Mouse (Mus musculus) liver, postnatal 0 days (tissue): ENCODE results near the gene Reln. TPM values are rescaled to one million over a fixed set of nuclear protein-coding genes. Genes with fewer than 3 reads are reported as not detected.

Source experiments
- ATAC-seq: fragments of 200-750 bp; cut with Nextera tagmentation; 2 replicates; pipeline ENCODE4 v1.8.0; 2017; ENCODE audit warnings: mild to moderate bottlenecking, moderate library complexity
- DNase-seq: peaks from one replicate; pipeline ENCODE4 v3.0.0-alpha.2; 2016
- H3K27ac ChIP-seq: fragments of 300-500 bp; sonication (generic); 2 replicates; pipeline ENCODE4 v1.5.1; 2014; ENCODE audit warnings: antibody characterized with exemption, moderate library complexity, mild to moderate bottlenecking, low read depth
- H3K27me3 ChIP-seq: fragments of 300-500 bp; sonication (generic); 2 replicates; pipeline ENCODE4 v1.6.1; 2014; ENCODE audit warnings: low read length, control low read depth, mixed read lengths; ENCODE audit not compliant: insufficient read depth
- H3K36me3 ChIP-seq: fragments of 300-500 bp; sonication (generic); replicated peaks from 2 replicates; pipeline ENCODE4 v1.6.1; 2014; ENCODE audit warnings: mild to moderate bottlenecking, control low read depth, low read length, moderate library complexity, mixed read lengths; ENCODE audit not compliant: insufficient read depth
- H3K4me1 ChIP-seq: fragments of 300-500 bp; sonication (generic); 2 replicates; pipeline ENCODE4 v1.6.1; 2014; ENCODE audit warnings: antibody characterized with exemption, mild to moderate bottlenecking, control low read depth; ENCODE audit not compliant: insufficient read depth
- H3K4me2 ChIP-seq: fragments of 300-500 bp; sonication (generic); 2 replicates; pipeline ENCODE4 v1.6.1; 2014; ENCODE audit warnings: low read depth, mild to moderate bottlenecking, low read length, moderate library complexity, mixed read lengths
- H3K4me3 ChIP-seq: fragments of 300-500 bp; sonication (generic); 2 replicates; pipeline ENCODE4 v1.5.1; 2014; ENCODE audit warnings: low read depth, low read length
- H3K9ac ChIP-seq: fragments of 300-500 bp; sonication (generic); replicated peaks from 2 replicates; pipeline ENCODE4 v1.6.1; 2014; ENCODE audit warnings: mild to moderate bottlenecking, moderate library complexity
- H3K9me3 ChIP-seq: fragments of 300-500 bp; sonication (generic); 2 replicates; pipeline ENCODE4 v1.6.1; 2016; ENCODE audit warnings: mild to moderate bottlenecking, control low read depth, low read length, mixed read lengths
- CTCF ChIP-seq: sonication (generic); IDR thresholded peaks from 2 replicates; pipeline ENCODE4 v1.5.1; 2016; ENCODE audit warnings: antibody characterized with exemption, low read depth
- EP300 ChIP-seq: IDR thresholded peaks from 2 replicates; pipeline ENCODE4 v1.6.1; 2016; ENCODE audit warnings: antibody characterized with exemption, low read depth, mild to moderate bottlenecking
- WGBS: fragments of 180-500 bp; shearing (Covaris S2); extraction: QIAGEN DNeasy Blood & Tissue Kit; methylation state at CpG from one replicate; pipeline ENCODE4 v1.1.7; 2014; ENCODE audit not compliant: insufficient replicate concordance; 5-methylcytosine and 5-hydroxymethylcytosine counted together
- polyA plus RNA-seq: library from polyadenylated mRNA; unstranded; fragments of >200 nt; fragmentation: Nextera tagmentation; extraction: Ambion mirVana; gene quantifications from 2 replicates; pipeline ENCODE4 v1.2.1, GENCODE M21; 2015

Gene Reln
- polyA plus RNA-seq, 1 experiment from 2014 or later, result 16.8 TPM

- Histone ChIP-seq H3K36me3 (no peaks in the 10 kb centered on the region), H3K4me2 (no peak overlapping the region), H3K27me3 (no peaks in the 10 kb centered on the region), H3K4me1 (no peaks in the 10 kb centered on the region), H3K9me3 (no peaks in the 10 kb centered on the region), H3K4me3 (no peak overlapping the region), H3K27ac (no peak overlapping the region), H3K9ac (no peak overlapping the region)
- DNase-seq (no peak), ATAC-seq (no peak)
- 74% methylated on average over 3 of the region's 3 CpGs for WGBS
- no peak for TF ChIP-seq EP300
- TF ChIP-seq CTCF, result no peak
These were observed 90.6 kb downstream of the Reln start for GRCm38 (mm10) chr5:22253910-22254309.

GRCm38 (mm10) chr5:22253318-22253717 lies 91.2 kb downstream of the Reln start:
- Histone ChIP-seq H3K9ac (no peak overlapping the region), H3K27me3 (no peaks in the 10 kb centered on the region), H3K36me3 (no peaks in the 10 kb centered on the region), H3K4me2 (no peak overlapping the region), H3K4me1 (no peaks in the 10 kb centered on the region), H3K4me3 (no peak overlapping the region), H3K9me3 (no peaks in the 10 kb centered on the region), H3K27ac (no peak overlapping the region)
- WGBS, result 88% methylated on average over 6 of the region's 6 CpGs
- ATAC-seq (no peak), DNase-seq (no peak)
- no peak for TF ChIP-seq EP300
- no peak for TF ChIP-seq CTCF

GRCm38 (mm10) chr5:22247850-22248249 lies 96.7 kb downstream of the Reln start:
- TF ChIP-seq CTCF (no peak), EP300 (no peak)
- WGBS, result 78% methylated on average over 6 of the region's 6 CpGs
- no peak overlapping the region for H3K9ac ChIP-seq
- H3K4me1 ChIP-seq, result no peaks in the 10 kb centered on the region
- no peak overlapping the region for H3K27ac ChIP-seq
- H3K36me3 ChIP-seq, result no peaks in the 10 kb centered on the region
- no peak for DNase-seq
- ATAC-seq, result no peak
- H3K4me3 ChIP-seq, result no peak overlapping the region
- H3K9me3 ChIP-seq, result no peaks in the 10 kb centered on the region
- H3K27me3 ChIP-seq, result no peaks in the 10 kb centered on the region
- no peak overlapping the region for H3K4me2 ChIP-seq

- H3K27ac ChIP-seq, result no peak overlapping the region
- WGBS, result 85% methylated on average over 1 of the region's 1 CpGs
- no peaks in the 10 kb centered on the region for H3K9me3 ChIP-seq
- ATAC-seq, result no peak
- no peaks in the 10 kb centered on the region for H3K36me3 ChIP-seq
- DNase-seq, result no peak
- H3K4me1 ChIP-seq, result no peaks in the 10 kb centered on the region
- H3K9ac ChIP-seq, result no peak overlapping the region
- TF ChIP-seq EP300 (no peak), CTCF (no peak)
- H3K4me2 ChIP-seq, result no peak overlapping the region
- H3K27me3 ChIP-seq, result no peaks in the 10 kb centered on the region
- no peak overlapping the region for H3K4me3 ChIP-seq
These were observed 99.4 kb downstream of the Reln start for GRCm38 (mm10) chr5:22245056-22245455.

GRCm38 (mm10) chr5:22243538-22243937 lies 101.0 kb downstream of the Reln start:
- H3K4me2 ChIP-seq, result no peak overlapping the region
- H3K27ac ChIP-seq, result no peak overlapping the region
- DNase-seq, result no peak
- H3K36me3 ChIP-seq, result no peaks in the 10 kb centered on the region
- H3K9me3 ChIP-seq, result no peaks in the 10 kb centered on the region
- WGBS, result 74% methylated on average over 2 of the region's 2 CpGs
- no peak for ATAC-seq
- H3K9ac ChIP-seq, result no peak overlapping the region
- no peak overlapping the region for H3K4me3 ChIP-seq
- no peaks in the 10 kb centered on the region for H3K27me3 ChIP-seq
- TF ChIP-seq EP300 (no peak), CTCF (no peak)
- no peaks in the 10 kb centered on the region for H3K4me1 ChIP-seq

GRCm38 (mm10) chr5:22241560-22241959 lies 102.9 kb downstream of the Reln start:
- ATAC-seq, result no peak
- H3K9ac ChIP-seq, result no peak overlapping the region
- H3K9me3 ChIP-seq, result no peaks in the 10 kb centered on the region
- TF ChIP-seq EP300 (no peak), CTCF (no peak)
- H3K36me3 ChIP-seq, result no peaks in the 10 kb centered on the region
- H3K4me2 ChIP-seq, result no peak overlapping the region
- no peak for DNase-seq
- H3K27ac ChIP-seq, result no peak overlapping the region
- H3K4me3 ChIP-seq, result no peak overlapping the region
- no peaks in the 10 kb centered on the region for H3K4me1 ChIP-seq
- no peaks in the 10 kb centered on the region for H3K27me3 ChIP-seq
- WGBS, result 74% methylated on average over 4 of the region's 4 CpGs

- Histone ChIP-seq H3K27me3 (no peaks in the 10 kb centered on the region), H3K27ac (no peak overlapping the region), H3K4me2 (no peak overlapping the region), H3K36me3 (no peaks in the 10 kb centered on the region), H3K9ac (no peak overlapping the region), H3K9me3 (no peaks in the 10 kb centered on the region), H3K4me3 (no peak overlapping the region), H3K4me1 (no peaks in the 10 kb centered on the region)
- 58% methylated on average over 6 of the region's 6 CpGs for WGBS
- ATAC-seq, result no peak
- no peak for TF ChIP-seq EP300
- TF ChIP-seq CTCF, result no peak
- DNase-seq, result peak; percentile 21
These were observed 107.7 kb downstream of the Reln start for GRCm38 (mm10) chr5:22236801-22237200.
